Mouse (Mus musculus) embryonic facial prominence, embryonic 10.5 days (tissue): ENCODE results near the gene Sptbn4. TPM values are rescaled to one million over a fixed set of nuclear protein-coding genes. Genes with fewer than 3 reads are reported as not detected.

Experiments used
- DNase-seq: peaks from one replicate; pipeline ENCODE4 v3.0.0-alpha.2; 2017; ENCODE audit warnings: low spot score
- H3K27ac ChIP-seq: fragments of 300-500 bp; sonication (generic); replicated peaks from 2 replicates; pipeline ENCODE4 v1.5.1; 2016; ENCODE audit warnings: mild to moderate bottlenecking
- H3K27me3 ChIP-seq: fragments of 300-500 bp; sonication (generic); replicated peaks from 2 replicates; pipeline ENCODE4 v1.6.1; 2016; ENCODE audit warnings: low read depth, mild to moderate bottlenecking; ENCODE audit not compliant: poor library complexity, severe bottlenecking
- H3K36me3 ChIP-seq: fragments of 300-500 bp; sonication (generic); replicated peaks from 2 replicates; pipeline ENCODE4 v1.6.1; 2016; ENCODE audit warnings: mild to moderate bottlenecking, moderate library complexity
- H3K4me1 ChIP-seq: fragments of 300-500 bp; sonication (generic); 2 replicates; pipeline ENCODE4 v1.6.1; 2016
- H3K4me3 ChIP-seq: fragments of 300-500 bp; sonication (generic); 2 replicates; pipeline ENCODE4 v1.5.1; 2016; ENCODE audit warnings: mild to moderate bottlenecking, moderate library complexity
- H3K9me3 ChIP-seq: fragments of 300-500 bp; sonication (generic); 2 replicates; pipeline ENCODE4 v1.6.1; 2016; ENCODE audit warnings: mild to moderate bottlenecking
- WGBS: fragments of 180-500 bp; shearing (Covaris S2); methylation state at CpG from one replicate; pipeline ENCODE4 v1.1.7; 2016; 5-methylcytosine and 5-hydroxymethylcytosine counted together
- polyA plus RNA-seq: library from polyadenylated mRNA; unstranded; fragments of >200 nt; fragmentation: Nextera tagmentation; extraction: Ambion mirVana; gene quantifications from 2 replicates; pipeline ENCODE4 v1.2.1, GENCODE M21; 2016

Gene Sptbn4
- polyA plus RNA-seq, 1 experiment from 2014 or later = 0.35 TPM

GRCm38 (mm10) chr7:27446521-27447418 is 716 bp downstream of the Sptbn4 start:
- 7% methylated on average over 53 of the region's 53 CpGs for WGBS
- H3K4me3 ChIP-seq = peak overlapping the region; percentile 70
- H3K36me3 ChIP-seq = no peaks in the 10 kb centered on the region
- peak overlapping the region; percentile 37; the same call in 1 of the 2 replicates for H3K27ac ChIP-seq
- H3K4me1 ChIP-seq = peaks cover 23% of the 10 kb centered on the region
- peaks cover 56% of the 10 kb centered on the region for H3K27me3 ChIP-seq
- H3K9me3 ChIP-seq = no peaks in the 10 kb centered on the region
- peak; percentile 42 for DNase-seq

GRCm38 (mm10) chr7:27446051-27446450 is 1.4 kb downstream of the Sptbn4 start:
- peaks cover 56% of the 10 kb centered on the region for H3K27me3 ChIP-seq
- H3K4me3 ChIP-seq = peak overlapping the region; percentile 70
- WGBS = 3% methylated on average over 18 of the region's 18 CpGs
- peaks cover 23% of the 10 kb centered on the region for H3K4me1 ChIP-seq
- H3K9me3 ChIP-seq = no peaks in the 10 kb centered on the region
- DNase-seq = peak; percentile 23
- H3K27ac ChIP-seq = peak overlapping the region; percentile 37; the same call in 1 of the 2 replicates
- no peaks in the 10 kb centered on the region for H3K36me3 ChIP-seq

GRCm38 (mm10) chr7:27440014-27440413 is 7.5 kb downstream of the Sptbn4 start:
- peaks cover 23% of the 10 kb centered on the region for H3K27me3 ChIP-seq
- H3K9me3 ChIP-seq = no peaks in the 10 kb centered on the region; the same call in 1 of the 2 replicates
- no peak overlapping the region for H3K27ac ChIP-seq
- no peaks in the 10 kb centered on the region for H3K4me1 ChIP-seq
- H3K36me3 ChIP-seq = no peaks in the 10 kb centered on the region
- DNase-seq = no peak
- 74% methylated on average over 4 of the region's 4 CpGs for WGBS
- H3K4me3 ChIP-seq = no peak overlapping the region

- WGBS = 54% methylated on average over 5 of the region's 5 CpGs
- DNase-seq = peak; percentile 38
- Histone ChIP-seq H3K27ac (no peak overlapping the region), H3K9me3 (no peaks in the 10 kb centered on the region; the same call in 1 of the 2 replicates), H3K4me1 (peaks cover 2% of the 10 kb centered on the region; the same call in 1 of the 2 replicates), H3K4me3 (no peak overlapping the region), H3K27me3 (peaks cover 29% of the 10 kb centered on the region), H3K36me3 (no peaks in the 10 kb centered on the region)
Observed at GRCm38 (mm10) chr7:27437544-27437943, 9.9 kb downstream of the Sptbn4 start.

- DNase-seq = no peak
- H3K27me3 ChIP-seq = peaks cover 33% of the 10 kb centered on the region
- H3K27ac ChIP-seq = no peak overlapping the region
- peaks cover 2% of the 10 kb centered on the region; the same call in 1 of the 2 replicates for H3K4me1 ChIP-seq
- no peaks in the 10 kb centered on the region for H3K36me3 ChIP-seq
- WGBS = 10% methylated on average over 10 of the region's 10 CpGs
- H3K9me3 ChIP-seq = peaks cover 9% of the 10 kb centered on the region
- no peak overlapping the region for H3K4me3 ChIP-seq
Observed at GRCm38 (mm10) chr7:27433794-27434193, 13.7 kb downstream of the Sptbn4 start.

- H3K4me3 ChIP-seq = no peak overlapping the region
- peaks cover 2% of the 10 kb centered on the region; the same call in 1 of the 2 replicates for H3K4me1 ChIP-seq
- H3K27ac ChIP-seq = no peak overlapping the region
- no peak for DNase-seq
- H3K36me3 ChIP-seq = no peaks in the 10 kb centered on the region
- H3K9me3 ChIP-seq = peaks cover 11% of the 10 kb centered on the region
- 26% methylated on average over 10 of the region's 10 CpGs for WGBS
- peaks cover 33% of the 10 kb centered on the region for H3K27me3 ChIP-seq
Observed at GRCm38 (mm10) chr7:27433349-27433748, 14.1 kb downstream of the Sptbn4 start.

GRCm38 (mm10) chr7:27429135-27429534 is 18.4 kb downstream of the Sptbn4 start:
- Histone ChIP-seq H3K36me3 (no peaks in the 10 kb centered on the region), H3K27ac (no peak overlapping the region), H3K4me1 (peaks cover 2% of the 10 kb centered on the region; the same call in 1 of the 2 replicates), H3K27me3 (peaks cover 20% of the 10 kb centered on the region), H3K9me3 (peaks cover 11% of the 10 kb centered on the region), H3K4me3 (no peak overlapping the region)
- 59% methylated on average over 2 of the region's 2 CpGs for WGBS
- no peak for DNase-seq

- 86% methylated on average over 11 of the region's 11 CpGs for WGBS
- H3K9me3 ChIP-seq = peaks cover 11% of the 10 kb centered on the region
Observed at GRCm38 (mm10) chr7:27428002-27428401, 19.5 kb downstream of the Sptbn4 start.

GRCm38 (mm10) chr7:27427387-27427786 is 20.1 kb downstream of the Sptbn4 start:
- Histone ChIP-seq H3K27ac (no peak overlapping the region), H3K27me3 (peaks cover 2% of the 10 kb centered on the region; the same call in 1 of the 2 replicates), H3K4me3 (no peak overlapping the region), H3K36me3 (no peaks in the 10 kb centered on the region), H3K4me1 (no peaks in the 10 kb centered on the region), H3K9me3 (peaks cover 16% of the 10 kb centered on the region)
- WGBS = 91% methylated on average over 1 of the region's 1 CpGs
- no peak for DNase-seq

More at GRCm38 (mm10) chr7:27428002-27428401, 19.5 kb downstream of the Sptbn4 start:
- Histone ChIP-seq H3K4me3 (no peak overlapping the region), H3K27ac (no peak overlapping the region), H3K4me1 (peaks cover 2% of the 10 kb centered on the region; the same call in 1 of the 2 replicates), H3K27me3 (peaks cover 8% of the 10 kb centered on the region), H3K36me3 (no peaks in the 10 kb centered on the region)
- DNase-seq = no peak

- no peak for DNase-seq
- peaks cover 13% of the 10 kb centered on the region for H3K9me3 ChIP-seq
- no peak overlapping the region for H3K27ac ChIP-seq
- no peaks in the 10 kb centered on the region for H3K36me3 ChIP-seq
- WGBS = 87% methylated on average over 12 of the region's 12 CpGs
- H3K27me3 ChIP-seq = no peaks in the 10 kb centered on the region
- H3K4me3 ChIP-seq = no peak overlapping the region
- no peaks in the 10 kb centered on the region for H3K4me1 ChIP-seq
Observed at GRCm38 (mm10) chr7:27423556-27424326, 23.7 kb downstream of the Sptbn4 start.

GRCm38 (mm10) chr7:27419101-27419500 is 28.4 kb downstream of the Sptbn4 start:
- peaks cover 11% of the 10 kb centered on the region for H3K9me3 ChIP-seq
- H3K36me3 ChIP-seq = no peaks in the 10 kb centered on the region
- 73% methylated on average over 3 of the region's 3 CpGs for WGBS
- H3K27me3 ChIP-seq = no peaks in the 10 kb centered on the region; the same call in 1 of the 2 replicates
- H3K4me3 ChIP-seq = no peak overlapping the region
- DNase-seq = no peak
- no peaks in the 10 kb centered on the region for H3K4me1 ChIP-seq
- no peak overlapping the region for H3K27ac ChIP-seq

- H3K36me3 ChIP-seq = no peaks in the 10 kb centered on the region
- no peak overlapping the region for H3K4me3 ChIP-seq
- no peaks in the 10 kb centered on the region for H3K4me1 ChIP-seq
- WGBS = 74% methylated on average over 2 of the region's 2 CpGs
- no peak overlapping the region for H3K27ac ChIP-seq
- peaks cover 4% of the 10 kb centered on the region for H3K9me3 ChIP-seq
- no peak for DNase-seq
- no peaks in the 10 kb centered on the region; the same call in none of the 2 replicates for H3K27me3 ChIP-seq
Observed at GRCm38 (mm10) chr7:27417151-27417550, 30.3 kb downstream of the Sptbn4 start.
